Mouse (Mus musculus): ENCODE results near the gene 2900092C05Rik. TPM values are rescaled to one million over a fixed set of nuclear protein-coding genes. Genes with fewer than 3 reads are reported as not detected.

2900092C05Rik gene
- polyA plus RNA-seq, 1 experiment from 2014 or later: not detected

- Histone ChIP-seq H3K36me3 (ENCODE audit: control insufficient read depth, insufficient read depth) (peaks cover 95% of the 10 kb centered on the region), H3K9ac (ENCODE audit: low read depth, low read length) (no peak overlapping the region), H3K4me3 (ENCODE audit: low read depth, low read length) (no peak overlapping the region), H3K27me3 (replicated peaks; ENCODE audit: control insufficient read depth, insufficient read depth, low read length) (no peaks in the 10 kb centered on the region), H3K4me1 (replicated peaks; ENCODE audit: control insufficient read depth, insufficient read depth, low read length) (no peaks in the 10 kb centered on the region), H3K4me2 (replicated peaks; ENCODE audit: low read depth) (no peak overlapping the region), H3K27ac (ENCODE audit: low read depth, low read length) (no peak overlapping the region), H3K9me3 (ENCODE audit: control insufficient read depth) (peaks cover 27% of the 10 kb centered on the region; the same call in 1 of the 2 replicates)
- TF ChIP-seq CTCF (IDR thresholded peaks at IDR 0.05; ENCODE audit: low read depth): no peak
- ATAC-seq: no peak
These were observed 25.6 kb upstream of the 2900092C05Rik start for GRCm38 (mm10) chr7:12486691-12487090.

- no peaks in the 10 kb centered on the region for H3K27me3 ChIP-seq (replicated peaks; ENCODE audit: control insufficient read depth, insufficient read depth, low read length)
- no peaks in the 10 kb centered on the region for H3K4me1 ChIP-seq (replicated peaks; ENCODE audit: control insufficient read depth, insufficient read depth, low read length)
- no peak overlapping the region for H3K4me3 ChIP-seq (ENCODE audit: low read depth, low read length)
- H3K36me3 ChIP-seq (ENCODE audit: control insufficient read depth, insufficient read depth): no peaks in the 10 kb centered on the region
- WGBS: 72% methylated on average over 1 of the region's 1 CpGs
- H3K4me2 ChIP-seq (replicated peaks; ENCODE audit: low read depth): no peak overlapping the region
- H3K9ac ChIP-seq (ENCODE audit: low read depth, low read length): no peak overlapping the region
- H3K9me3 ChIP-seq (ENCODE audit: control insufficient read depth): no peaks in the 10 kb centered on the region
- H3K27ac ChIP-seq (ENCODE audit: low read depth, low read length): no peak overlapping the region
- ATAC-seq: no peak
- TF ChIP-seq CTCF (IDR thresholded peaks at IDR 0.05; ENCODE audit: low read depth): no peak
These were observed 1.4 kb upstream of the 2900092C05Rik start for GRCm38 (mm10) chr7:12510913-12511312.

Other genes with a start within 250 kb of the 2900092C05Rik start
- gene Vmn1r81, start 244.2 kb upstream of the 2900092C05Rik start, polyA plus RNA-seq (2015; fragmentation: Nextera tagmentation; extraction: Ambion mirVana): not detected in 2 replicates
- gene Vmn1r82, start 212.1 kb upstream of the 2900092C05Rik start, polyA plus RNA-seq (2015; fragmentation: Nextera tagmentation; extraction: Ambion mirVana): not detected in 2 replicates
- not detected in 2 replicates for gene Vmn1r83, start 183.0 kb upstream of the 2900092C05Rik start, polyA plus RNA-seq (2015; fragmentation: Nextera tagmentation; extraction: Ambion mirVana)
- not detected in 2 replicates for gene Vmn1r84, start 143.2 kb upstream of the 2900092C05Rik start, polyA plus RNA-seq (2015; fragmentation: Nextera tagmentation; extraction: Ambion mirVana)
- gene Zfp551, start 89.8 kb upstream of the 2900092C05Rik start, polyA plus RNA-seq (2015; fragmentation: Nextera tagmentation; extraction: Ambion mirVana): 2.0 TPM in 2 replicates
- gene Zfp606, start 34.2 kb upstream of the 2900092C05Rik start, polyA plus RNA-seq (2015; fragmentation: Nextera tagmentation; extraction: Ambion mirVana): 4.5 and 4.8 TPM in 2 replicates
- 0.01 TPM in 1 of 2 replicates, not detected in the other for gene Vmn2r53, start 96.3 kb downstream of the 2900092C05Rik start, polyA plus RNA-seq (2015; fragmentation: Nextera tagmentation; extraction: Ambion mirVana)
- not detected in 2 replicates for gene Vmn2r54, start 127.8 kb downstream of the 2900092C05Rik start, polyA plus RNA-seq (2015; fragmentation: Nextera tagmentation; extraction: Ambion mirVana)
- not detected in 2 replicates for gene Vmn2r55, start 172.5 kb downstream of the 2900092C05Rik start, polyA plus RNA-seq (2015; fragmentation: Nextera tagmentation; extraction: Ambion mirVana)
- gene Vmn2r56, start 222.5 kb downstream of the 2900092C05Rik start, polyA plus RNA-seq (2015; fragmentation: Nextera tagmentation; extraction: Ambion mirVana): not detected in 2 replicates